Mouse (Mus musculus) megakaryocyte, adult 5-6 weeks (primary cell): ENCODE results near the gene Echs1. TPM values are rescaled to one million over a fixed set of nuclear protein-coding genes. Genes with fewer than 3 reads are reported as not detected.
A peak's percentile ranks its signal among the peaks of the same experiment; 100 is the strongest.

Experiments used
- ATAC-seq: 2 replicates; pipeline ENCODE4 v1.8.0; 2016; ENCODE audit warnings: mild to moderate bottlenecking, inconsistent platforms; ENCODE audit not compliant: poor library complexity, severe bottlenecking
- total RNA-seq, 2 experiments: library from RNA; stranded (forward) in 1 of 2; stranded (reverse) in 1 of 2; fragments of 153-499, 151-499 nt in 1 of 2; fragments of 221-1000, 200-1000 nt in 1 of 2; gene quantifications; 2 replicates each; pipeline versions ENCODE4 v1.2.3 to v1.2.4; 2015 to 2017

Gene Echs1
- total RNA-seq, 2 experiments from 2014 or later, result 71.3 to 97.4 TPM

- no peak for ATAC-seq
Observed at GRCm38 (mm10) chr7:140120484-140120883, 4.2 kb upstream of the Echs1 start.

- ATAC-seq, result peak; percentile 69
Observed at GRCm38 (mm10) chr7:140115583-140116328, 520 bp downstream of the Echs1 start, which contains the start of gene Paox. Gene Paox, plus strand, starts transcription at chr7:140115799.

- ATAC-seq, result peak; percentile 24; the same call in 1 of the 2 replicates
Observed at GRCm38 (mm10) chr7:140111943-140112342, 4.3 kb downstream of the Echs1 start.

- no peak for ATAC-seq
Observed at GRCm38 (mm10) chr7:140104009-140104408, 12.3 kb downstream of the Echs1 start.

GRCm38 (mm10) chr7:140101993-140102860 lies 14.0 kb downstream of the Echs1 start, which contains the start of gene Fuom:
Gene Fuom, minus strand, starts transcription at chr7:140102441.
- ATAC-seq, result peak; percentile 99

- no peak for ATAC-seq
Observed at GRCm38 (mm10) chr7:140101498-140101897, 14.8 kb downstream of the Echs1 start.

GRCm38 (mm10) chr7:140098466-140098865 lies 17.8 kb downstream of the Echs1 start:
- ATAC-seq, result no peak

GRCm38 (mm10) chr7:140096055-140096454 lies 20.2 kb downstream of the Echs1 start:
- peak; percentile 69 for ATAC-seq

- ATAC-seq, result no peak
Observed at GRCm38 (mm10) chr7:140095556-140095955, 20.7 kb downstream of the Echs1 start.

GRCm38 (mm10) chr7:140094954-140095353 lies 21.3 kb downstream of the Echs1 start:
- ATAC-seq, result no peak

- ATAC-seq, result no peak
Observed at GRCm38 (mm10) chr7:140092924-140093528, 23.2 kb downstream of the Echs1 start, which contains the start of gene Prap1. Gene Prap1, plus strand, starts transcription at chr7:140093395.

GRCm38 (mm10) chr7:140090601-140091000 lies 25.7 kb downstream of the Echs1 start:
- ATAC-seq, result no peak

- 0 out of 2 replicates have a peak, but pooled peaks have one; percentile 25 for ATAC-seq
Observed at GRCm38 (mm10) chr7:140082242-140082678, 34.0 kb downstream of the Echs1 start, which contains the start of gene Caly. Gene Caly, minus strand, starts transcription at chr7:140082548.

GRCm38 (mm10) chr7:140081408-140082241 lies 34.7 kb downstream of the Echs1 start:
- no peak for ATAC-seq

- ATAC-seq, result peak; percentile 46
Observed at GRCm38 (mm10) chr7:140080503-140081156, 35.6 kb downstream of the Echs1 start.

- peak; percentile 68 for ATAC-seq
Observed at GRCm38 (mm10) chr7:140078711-140079110, 37.6 kb downstream of the Echs1 start.

GRCm38 (mm10) chr7:140077698-140078097 lies 38.6 kb downstream of the Echs1 start:
- ATAC-seq, result peak; percentile 81

GRCm38 (mm10) chr7:140070042-140070711 lies 46.1 kb downstream of the Echs1 start:
- ATAC-seq, result peak; percentile 60

- ATAC-seq, result no peak
Observed at GRCm38 (mm10) chr7:140067397-140067796, 48.9 kb downstream of the Echs1 start.
